Comparison of ENCODE assay signal across 10 mouse cellular contexts in genomic region chr3:84135387-84135786, GRCm38 (mm10). TPM values are rescaled to one million over a fixed set of nuclear protein-coding genes. Genes with fewer than 3 reads are reported as not detected.
DNase-seq lines count a peak whose midpoint lies in the region; ATAC-seq and TF ChIP-seq lines count a peak whose summit lies in the region.
"Had no signal": no experiment of that assay in that cellular context is flagged by ENCODE, and none has a peak within 500 bp of the region (broad histone marks: within the 10 kb centered on the region; RNA-seq: fewer than 3 reads in every experiment).

No protein-coding gene starts in this region.

- no peak for TF ChIP-seq CTCF in heart, adult 2 months (IDR thresholded peaks at IDR 0.05)
- TF ChIP-seq CTCF in lung, adult 2 months (IDR thresholded peaks at IDR 0.05; ENCODE audit: insufficient read depth, low read length), result no peak

- no peaks in the 10 kb centered on the region for H3K79me2 ChIP-seq in heart, adult 2 months (replicated peaks; ENCODE audit: control insufficient read depth, insufficient read depth, low read length)

- TF ChIP-seq EP300 in heart, adult 2 months (IDR thresholded peaks at IDR 0.05; ENCODE audit: insufficient read depth, low read depth, low read length), result no peak

- no peak overlapping the region for H3K27ac ChIP-seq in heart, adult 2 months
- H3K27ac ChIP-seq in intestine, embryonic 16.5 days (ENCODE audit: low read length), result no peak overlapping the region
- H3K27ac ChIP-seq: hindbrain, embryonic 15.5 days had no signal

- no peaks in the 10 kb centered on the region for H3K4me1 ChIP-seq in heart, adult 2 months (ENCODE audit: control insufficient read depth, insufficient read depth, low read length)
- no peaks in the 10 kb centered on the region for H3K4me1 ChIP-seq in intestine, embryonic 16.5 days (ENCODE audit: control insufficient read depth, insufficient read depth, low read length)
- H3K4me1 ChIP-seq in lung, adult 2 months (ENCODE audit: control insufficient read depth, insufficient read depth, low read length), result no peaks in the 10 kb centered on the region
- H3K4me1 ChIP-seq: hindbrain, embryonic 15.5 days had no signal

- no peak overlapping the region for H3K9ac ChIP-seq in heart, adult 2 months (ENCODE audit: low read depth, low read length)
- no peak overlapping the region for H3K9ac ChIP-seq in intestine, embryonic 16.5 days (ENCODE audit: low read depth, low read length)
- H3K9ac ChIP-seq: hindbrain, embryonic 15.5 days had no signal

- H3K9me3 ChIP-seq in intestine, embryonic 16.5 days (ENCODE audit: control insufficient read depth, low read length), result no peaks in the 10 kb centered on the region
- H3K9me3 ChIP-seq: hindbrain, embryonic 15.5 days had no signal

- 32% methylated on average over 9 of the region's 9 CpGs for WGBS in heart, adult 2 months
- WGBS in intestine, embryonic 16.5 days, result 35% methylated on average over 9 of the region's 9 CpGs
- WGBS in lung, adult 2 months, result 22% methylated on average over 9 of the region's 9 CpGs

- no peaks in the 10 kb centered on the region for H3K27me3 ChIP-seq in heart, adult 2 months (ENCODE audit: control insufficient read depth, insufficient read depth, low read length)
- no peaks in the 10 kb centered on the region for H3K27me3 ChIP-seq in intestine, embryonic 16.5 days (replicated peaks; ENCODE audit: control insufficient read depth, insufficient read depth, low read length)
- H3K27me3 ChIP-seq: hindbrain, embryonic 15.5 days had no signal

- no peaks in the 10 kb centered on the region for H3K36me3 ChIP-seq in heart, adult 2 months (ENCODE audit: control insufficient read depth, insufficient read depth, low read length)
- no peaks in the 10 kb centered on the region for H3K36me3 ChIP-seq in intestine, embryonic 16.5 days (ENCODE audit: control insufficient read depth, insufficient read depth, low read length)
- H3K36me3 ChIP-seq: hindbrain, embryonic 15.5 days had no signal

- peak; percentile 38; the same call in 1 of the 2 replicates for TF ChIP-seq POLR2A in heart, adult 2 months (IDR thresholded peaks at IDR 0.05; ENCODE audit: insufficient read depth, low read depth, low read length)
- TF ChIP-seq POLR2A in lung, adult 2 months (IDR thresholded peaks at IDR 0.05; ENCODE audit: borderline replicate concordance, extremely low read depth, low read depth, low read length), result peak; percentile 75; the same call in 1 of the 2 replicates

- ATAC-seq in intestine, embryonic 16.5 days, result peak; percentile 97

- no peak overlapping the region for H3K4me2 ChIP-seq in intestine, embryonic 16.5 days (ENCODE audit: low read depth, low read length)
- H3K4me2 ChIP-seq: hindbrain, embryonic 15.5 days had no signal

- intact Hi-C loops in heart, adult 2 months (cut with DNase I), result no loop called here
- intact Hi-C loops in left cerebral cortex, postnatal 36 days (cut with DNase I), result no loop called here

- DNase-seq in heart, adult 2 months, result peak in 1 of 2 experiments; percentile 21
- no peak for DNase-seq in heart, postnatal 4 days
- peak; percentile 27 for DNase-seq in adrenal gland, adult 8-10 months
- peak; percentile 31 for DNase-seq in lung, adult 2 months
- no peak for DNase-seq in left cerebral cortex, postnatal 36 days (ENCODE audit: low spot score in 2 of 2)
- no peak for DNase-seq in cerebellum, adult 9-11 months
- DNase-seq in cerebellum, adult 11-12 months, result no peak

- H3K4me3 ChIP-seq in heart, adult 2 months, result no peak overlapping the region
- no peak overlapping the region for H3K4me3 ChIP-seq in intestine, embryonic 16.5 days (ENCODE audit: low read length)
- peak overlapping the region; percentile 21 for H3K4me3 ChIP-seq in lung, adult 2 months (replicated peaks; ENCODE audit: extremely low read depth, low read depth, low read length)
- H3K4me3 ChIP-seq: hindbrain, embryonic 15.5 days had no signal

RNA-seq across cellular contexts. Expression of gene Mnd1, which starts 20.2 kb away (rescaled TPM):
- 1 to 10 TPM; 2.0 to 3.0 TPM for total RNA-seq in heart, adult 2 months (2021)
- 0.18 and 0.35 TPM in 2 replicates for polyA plus RNA-seq in heart, adult 2 months (2012; rRNA removed)
- total RNA-seq in heart, postnatal 4 days (2021), result 1 to 10 TPM; 9.2 to 9.8 TPM
- 1 to 10 TPM; 8.0 to 9.1 (median 8.6) TPM for total RNA-seq in adrenal gland, adult 8-10 months (2022)
- polyA plus RNA-seq in intestine, embryonic 16.5 days (2015; fragmentation: Nextera tagmentation; extraction: Ambion mirVana), result 8.0 and 9.9 TPM in 2 replicates
- 0.14 TPM in 2 replicates for polyA plus RNA-seq in lung, adult 2 months (2012; rRNA removed)
- total RNA-seq in left cerebral cortex, postnatal 36 days (2021), result 1 to 10 TPM; 1.6 to 2.1 TPM

RNA-seq across cellular contexts. Expression of gene Gm6525, which starts 38.5 kb away (rescaled TPM):
- not detected for total RNA-seq in heart, adult 2 months (2021)
- polyA plus RNA-seq in heart, adult 2 months (2012; rRNA removed), result not detected in 2 replicates
- not detected for total RNA-seq in heart, postnatal 4 days (2021)
- total RNA-seq in adrenal gland, adult 8-10 months (2022), result not detected
- 1.2 and 1.4 TPM in 2 replicates for polyA plus RNA-seq in intestine, embryonic 16.5 days (2015; fragmentation: Nextera tagmentation; extraction: Ambion mirVana)
- not detected in 2 replicates for polyA plus RNA-seq in lung, adult 2 months (2012; rRNA removed)
- not detected for total RNA-seq in left cerebral cortex, postnatal 36 days (2021)
- polyA plus RNA-seq: spleen, adult 2 months had no signal

Comparison
In these comparisons a context has a peak if more than half of its experiments do, and no peak if none do; other contexts are left out.
1. DNase-seq: peak in adrenal gland, adult 8-10 months (single experiment) and lung, adult 2 months (single experiment); none in heart, postnatal 4 days (single experiment), left cerebral cortex, postnatal 36 days (0 of 2), cerebellum, adult 9-11 months (single experiment) and cerebellum, adult 11-12 months (single experiment).